Mouse (Mus musculus): ENCODE results near the gene Slc23a4.

The Slc23a4 gene

DNA sequence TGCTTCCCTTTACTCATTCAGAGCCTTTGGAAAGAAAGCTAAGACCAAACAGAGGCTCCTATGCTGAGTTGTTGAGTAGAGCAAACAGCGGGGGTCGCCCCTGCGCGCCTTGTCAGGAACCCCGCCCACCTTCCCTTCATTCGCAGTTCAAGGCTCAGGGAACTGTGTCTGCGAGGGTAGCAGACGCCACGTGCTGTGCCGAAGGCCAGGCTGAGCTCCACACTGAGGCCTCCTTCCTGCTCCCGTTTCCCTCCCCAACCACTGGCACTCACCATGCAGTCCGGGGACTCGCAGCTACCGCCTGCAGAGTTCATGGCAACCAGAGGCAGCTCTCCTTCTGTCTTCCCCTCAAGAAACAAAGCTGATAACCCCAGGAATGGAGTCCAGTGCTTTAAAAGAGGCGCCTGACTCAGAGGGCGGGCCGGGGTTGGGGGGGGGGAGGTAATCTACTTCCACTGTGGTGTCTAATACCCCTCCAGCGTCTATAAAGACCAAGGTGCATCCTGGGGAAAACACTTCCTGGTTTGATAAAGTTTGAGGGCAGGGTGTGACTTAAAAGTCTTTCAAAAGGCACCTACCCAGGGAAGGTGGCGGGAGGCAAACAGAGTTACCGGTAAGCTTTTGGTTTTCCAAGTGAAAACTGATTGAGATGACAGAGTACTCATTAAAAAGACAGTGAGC is at the start of gene Slc23a4:
Gene Slc23a4 (minus strand): TSS at position 324 of the 681 bp plus-strand sequence.
- no peak for DNase-seq (ENCODE audit: low spot score in 2 of 2)

GRCm38 (mm10) chr6:35033341-35033740 is 45.1 kb upstream of the Slc23a4 start:
- DNase-seq (ENCODE audit: low spot score in 2 of 2), result no peak

DNA sequence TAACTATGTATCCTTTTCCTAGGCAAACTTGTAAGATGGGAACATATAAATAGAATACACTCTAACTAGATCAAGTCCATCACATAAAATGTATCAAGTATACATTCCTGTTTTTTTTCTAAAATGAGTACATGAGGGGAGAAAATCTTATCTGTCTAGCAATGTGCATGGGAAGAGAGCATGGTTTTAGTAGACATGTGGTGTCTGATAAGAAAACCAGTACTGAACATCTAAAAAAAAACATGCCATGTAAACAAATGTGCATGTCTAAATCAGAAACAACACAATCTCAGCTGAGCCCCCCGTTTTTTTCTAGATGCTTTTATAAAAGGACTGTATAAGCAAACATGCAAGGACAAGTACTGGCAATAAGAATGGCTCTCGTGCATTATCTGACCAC is 44.5 kb upstream of the Slc23a4 start:
- DNase-seq (ENCODE audit: low spot score in 2 of 2), result no peak

GRCm38 (mm10) chr6:35030811-35031210 is 42.6 kb upstream of the Slc23a4 start:
- DNase-seq (ENCODE audit: low spot score in 2 of 2), result no peak

DNA sequence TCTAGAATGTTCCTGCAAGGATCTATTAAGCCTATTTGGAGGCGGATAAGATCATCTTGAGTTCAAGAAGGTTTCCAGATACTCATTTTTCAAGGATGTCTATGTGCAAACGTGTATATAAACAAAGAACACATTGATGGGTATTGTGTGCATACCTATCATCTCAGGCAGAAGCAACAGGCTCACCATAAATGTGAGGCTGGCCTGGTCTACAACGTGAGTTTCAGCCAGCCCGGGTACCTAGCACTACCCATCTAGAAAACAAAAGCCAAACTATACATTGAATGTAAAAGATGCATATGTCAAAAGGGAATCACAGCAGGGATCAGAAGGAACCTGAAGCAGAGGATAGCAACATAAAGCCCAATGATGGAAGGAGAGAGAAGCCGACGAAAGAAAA is 42.0 kb upstream of the Slc23a4 start:
- no peak for DNase-seq (ENCODE audit: low spot score in 2 of 2)

- no peak for DNase-seq (ENCODE audit: low spot score in 2 of 2)
Measured at GRCm38 (mm10) chr6:35028023-35028422, 39.8 kb upstream of the Slc23a4 start.

- DNase-seq (ENCODE audit: low spot score in 2 of 2), result no peak
Measured at GRCm38 (mm10) chr6:35027257-35027656, 39.1 kb upstream of the Slc23a4 start.

GRCm38 (mm10) chr6:35016624-35017023 is 28.4 kb upstream of the Slc23a4 start:
- DNase-seq (ENCODE audit: low spot score in 2 of 2), result no peak

DNA sequence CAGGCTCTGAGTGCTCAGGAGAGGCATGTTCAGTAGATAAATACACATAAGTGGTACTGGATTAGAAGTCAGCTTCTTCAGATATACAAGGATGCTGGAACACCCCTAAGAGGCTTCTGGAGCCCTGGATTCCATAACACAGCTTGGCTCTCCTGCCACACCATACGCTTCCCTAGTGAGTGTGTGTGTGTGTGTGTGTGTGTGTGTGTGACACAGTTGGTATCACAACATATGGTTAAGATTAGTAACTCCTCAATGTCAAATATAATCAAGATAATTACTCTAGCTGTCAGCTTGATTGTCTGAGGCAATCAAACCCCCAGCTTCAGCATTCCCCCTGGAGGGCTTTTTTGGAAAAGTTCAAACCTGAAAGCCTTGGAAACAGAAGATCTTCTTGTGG is 23.7 kb upstream of the Slc23a4 start:
- no peak for DNase-seq (ENCODE audit: low spot score in 2 of 2)

GRCm38 (mm10) chr6:35010705-35011104 is 22.5 kb upstream of the Slc23a4 start:
- no peak for DNase-seq (ENCODE audit: low spot score in 2 of 2)

GRCm38 (mm10) chr6:35002261-35002669 is 14.1 kb upstream of the Slc23a4 start:
- DNase-seq (ENCODE audit: low spot score in 2 of 2), result peak; percentile 35 to 53

DNA sequence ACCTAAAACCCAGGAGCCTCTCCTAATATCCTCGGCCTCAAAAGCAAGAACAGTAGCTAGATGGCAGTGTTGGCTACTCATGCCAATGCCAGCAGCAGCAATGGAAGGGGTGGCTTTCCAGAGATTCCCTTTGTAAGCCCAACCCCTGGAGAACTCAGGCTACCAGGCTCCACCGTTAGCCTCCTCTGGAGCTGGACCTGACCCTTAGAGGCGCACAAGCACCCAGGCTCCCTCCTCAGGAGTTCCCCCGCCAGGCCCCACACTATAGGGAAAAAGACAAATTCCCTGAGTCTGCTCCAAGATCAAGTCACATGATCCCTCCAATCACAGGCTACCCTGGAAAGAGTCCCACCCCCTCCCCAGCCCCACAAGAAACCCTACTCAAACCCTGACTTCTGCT is 10.9 kb upstream of the Slc23a4 start:
- DNase-seq (ENCODE audit: low spot score in 2 of 2), result peak in 1 of 2 experiments; percentile 27

- no peak for DNase-seq (ENCODE audit: low spot score in 2 of 2)
Measured at GRCm38 (mm10) chr6:34996496-34996895, 8.3 kb upstream of the Slc23a4 start.

GRCm38 (mm10) chr6:34995265-34995681 is 7.1 kb upstream of the Slc23a4 start:
- DNase-seq (ENCODE audit: low spot score in 2 of 2), result peak; percentile 70 to 73

GRCm38 (mm10) chr6:34994692-34995091 is 6.5 kb upstream of the Slc23a4 start:
- DNase-seq (ENCODE audit: low spot score in 2 of 2), result no peak

- no peak for DNase-seq (ENCODE audit: low spot score in 2 of 2)
Measured at GRCm38 (mm10) chr6:34989263-34989662, 1.1 kb upstream of the Slc23a4 start.

- DNase-seq (ENCODE audit: low spot score in 2 of 2), result no peak
Measured at GRCm38 (mm10) chr6:34987085-34987645, 1.0 kb downstream of the Slc23a4 start.

DNA sequence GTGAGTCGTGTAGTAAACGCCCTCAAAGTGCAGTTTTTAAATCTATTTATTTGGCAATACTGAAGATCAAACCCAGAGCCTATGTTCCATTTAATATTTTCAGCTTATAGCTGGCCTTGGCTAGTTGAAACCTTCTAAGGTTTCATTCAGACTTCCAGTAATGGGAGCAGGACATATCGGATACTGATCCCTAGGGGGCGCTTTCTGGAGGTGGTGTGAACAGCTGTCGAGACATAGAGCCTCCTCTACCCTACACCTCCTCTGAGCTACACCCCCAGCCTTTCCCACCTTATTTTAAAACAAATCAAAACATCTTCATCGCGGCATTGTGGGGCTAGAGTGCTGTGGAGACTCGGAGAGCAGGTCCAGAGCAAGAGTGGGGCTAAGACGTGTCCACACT is 7.5 kb downstream of the Slc23a4 start:
- DNase-seq (ENCODE audit: low spot score in 2 of 2), result no peak

GRCm38 (mm10) chr6:34979291-34979690 is 8.9 kb downstream of the Slc23a4 start:
- no peak for DNase-seq (ENCODE audit: low spot score in 2 of 2)

DNA sequence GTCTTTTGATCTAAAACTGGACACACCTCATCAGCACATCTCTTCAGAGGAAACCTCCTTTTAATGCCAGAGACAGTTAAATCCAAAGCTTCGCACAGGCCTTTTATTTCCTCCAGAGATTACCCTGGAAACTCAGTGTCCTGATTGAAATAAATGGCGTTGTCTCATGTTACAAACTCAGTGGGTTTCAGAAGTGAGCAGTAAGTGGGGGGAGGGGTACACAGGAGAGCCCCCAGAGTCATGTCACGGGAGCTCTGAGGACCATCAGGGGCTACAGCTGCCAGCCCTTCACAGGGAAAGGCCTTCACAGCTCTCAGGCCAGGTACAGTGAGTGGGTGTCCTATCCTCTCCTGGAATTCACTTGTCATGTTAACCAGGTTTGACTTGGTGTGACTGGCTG is 17.0 kb downstream of the Slc23a4 start:
- DNase-seq (ENCODE audit: low spot score in 2 of 2), result no peak

GRCm38 (mm10) chr6:34965819-34966539 is 22.2 kb downstream of the Slc23a4 start:
- DNase-seq (ENCODE audit: low spot score in 2 of 2), result no peak

DNA sequence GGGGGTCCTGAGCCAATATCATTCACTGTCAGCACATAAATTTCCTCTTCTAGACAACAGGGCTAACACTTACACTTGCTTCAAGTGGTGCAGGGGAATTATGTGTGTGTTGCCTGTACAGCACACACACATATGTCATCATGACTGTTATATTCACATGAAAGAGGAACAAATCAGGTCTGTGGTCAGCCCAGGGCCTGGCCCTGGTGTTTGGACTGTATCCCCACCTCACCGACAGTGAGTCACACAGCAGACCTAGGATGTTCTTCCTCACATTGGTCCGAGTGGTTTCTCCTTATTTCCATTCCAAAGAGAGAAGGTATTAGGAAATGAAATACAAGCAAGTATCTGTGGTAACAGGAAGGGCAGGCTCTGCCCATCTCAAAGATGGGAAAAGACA is 23.7 kb downstream of the Slc23a4 start:
- DNase-seq (ENCODE audit: low spot score in 2 of 2), result no peak

DNA sequence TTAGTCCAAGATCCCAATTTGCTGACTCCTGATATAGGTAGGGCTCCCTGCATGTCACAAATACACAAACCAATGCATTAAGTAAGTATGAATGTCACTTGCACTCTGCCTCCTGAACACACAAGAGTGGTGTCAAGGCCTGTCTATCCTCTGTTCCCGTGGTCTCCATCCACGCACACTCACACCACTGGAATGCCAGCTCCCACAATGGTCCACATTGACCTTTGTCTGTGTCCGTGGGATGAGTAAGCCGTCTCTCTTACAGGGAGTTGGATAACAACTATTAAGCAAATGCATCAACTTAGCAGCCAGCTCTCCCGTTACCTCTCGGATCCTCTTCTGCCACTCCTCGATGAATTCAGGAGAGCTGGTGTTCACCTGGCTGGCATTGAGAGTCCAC is 29.1 kb downstream of the Slc23a4 start:
- DNase-seq (ENCODE audit: low spot score in 2 of 2), result no peak

Measured in frontal cortex, postnatal 25 days (tissue).